Mouse (Mus musculus): ENCODE results near the gene Slc25a28. TPM values are rescaled to one million over a fixed set of nuclear protein-coding genes. Genes with fewer than 3 reads are reported as not detected.

Gene Slc25a28
- polyA plus RNA-seq, 1 experiment, result 55.9 TPM

DNA sequence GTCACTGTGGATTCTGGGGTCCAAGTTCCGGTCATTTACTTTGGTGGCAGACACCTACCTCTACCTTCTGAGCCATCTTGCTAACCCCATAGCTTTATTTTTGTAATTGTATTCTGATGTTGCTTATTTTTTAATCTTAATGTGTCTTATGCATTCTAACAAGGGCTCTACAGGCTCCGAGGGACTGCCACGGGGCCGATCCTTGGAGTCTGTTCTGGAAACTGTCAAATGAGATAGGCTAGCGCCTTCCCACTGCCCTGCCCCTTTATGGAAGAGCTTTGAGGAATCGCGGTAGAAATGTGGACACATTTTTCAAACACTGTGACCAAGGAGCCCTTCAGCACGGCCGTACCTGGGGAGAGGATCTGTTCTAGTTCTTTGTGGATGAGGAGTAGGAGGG, 31.8 kb downstream of the Slc25a28 start:
- no peak for DNase-seq (ENCODE audit: low spot score)

DNA sequence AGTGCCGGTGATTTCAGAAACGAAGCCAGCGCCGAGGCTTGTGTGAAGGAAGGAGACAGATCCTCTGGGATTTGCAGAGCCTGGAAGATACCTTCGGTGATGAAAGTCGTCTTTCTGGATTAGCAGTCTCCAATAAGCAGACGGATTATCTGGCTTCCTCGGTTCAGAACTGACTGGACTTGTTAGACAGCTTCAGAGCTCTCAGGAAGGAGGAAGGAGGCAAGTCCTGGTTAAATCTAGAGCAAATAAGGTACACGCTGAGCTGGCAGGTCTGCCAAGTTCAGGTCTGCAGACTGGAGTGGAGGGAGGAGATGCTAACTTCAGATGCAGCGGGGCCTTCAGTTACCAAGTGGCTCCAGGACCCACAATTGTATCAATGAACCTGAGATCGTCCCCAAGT, 32.8 kb downstream of the Slc25a28 start:
- no peak for DNase-seq (ENCODE audit: low spot score)

DNA sequence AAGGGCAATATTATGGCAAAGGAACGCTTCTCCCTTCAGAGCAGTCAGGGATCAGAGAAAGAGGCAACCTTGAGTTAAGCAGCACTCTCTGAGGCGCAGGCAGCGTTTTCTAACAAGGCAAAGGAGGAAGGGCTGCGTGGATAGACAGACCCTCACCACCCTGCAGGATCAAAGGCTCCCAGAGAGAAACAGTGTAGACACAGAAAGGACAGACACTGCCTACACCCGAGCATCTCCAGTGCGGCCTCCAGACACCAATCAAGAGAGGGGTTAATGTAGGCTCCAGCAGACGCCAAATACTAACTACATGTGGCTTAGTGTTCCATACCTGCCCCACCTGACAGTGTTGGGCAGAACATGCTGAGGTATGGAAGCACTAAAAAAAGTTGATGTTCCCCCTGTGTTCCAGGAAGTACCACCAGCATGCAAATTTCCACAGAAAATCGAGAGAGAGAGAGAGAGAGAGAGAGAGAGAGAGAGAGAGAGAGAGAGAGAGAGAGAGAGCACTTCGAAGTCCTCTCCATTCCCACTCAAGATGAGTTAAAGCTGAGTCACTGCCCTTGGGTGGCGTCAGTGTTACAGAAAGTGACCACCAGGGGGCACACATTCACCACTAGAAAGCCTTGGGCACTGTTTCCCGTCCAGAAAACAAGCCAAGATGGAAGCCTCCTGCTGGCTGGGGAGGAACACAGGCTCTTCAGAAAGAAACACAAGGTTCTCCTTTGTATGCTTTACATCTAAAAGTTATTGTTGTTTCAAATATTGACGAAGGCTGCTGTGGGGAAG, 44.0 kb downstream of the Slc25a28 start:
- DNase-seq (ENCODE audit: low spot score), result peak; percentile 54

DNA sequence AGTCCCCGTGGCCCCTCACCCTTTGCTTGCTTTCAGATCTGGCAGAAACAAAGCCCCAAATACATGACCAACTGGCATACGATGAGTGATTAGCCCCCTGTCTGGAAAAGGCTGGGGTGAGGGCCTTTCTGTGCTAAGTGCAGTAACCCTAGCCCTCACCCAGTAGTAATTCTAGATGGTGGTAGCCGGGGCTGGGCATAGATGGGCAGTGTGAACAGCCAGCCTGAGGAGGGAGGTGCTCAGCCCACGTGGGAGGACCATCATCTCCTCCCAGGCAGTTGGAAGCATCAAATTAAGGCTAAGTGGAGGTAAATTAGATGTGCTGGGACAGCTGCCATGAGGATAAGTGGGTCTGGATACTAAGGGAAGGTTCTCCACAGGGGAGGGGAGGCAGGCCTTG, 45.6 kb downstream of the Slc25a28 start:
- DNase-seq (ENCODE audit: low spot score), result no peak

DNA sequence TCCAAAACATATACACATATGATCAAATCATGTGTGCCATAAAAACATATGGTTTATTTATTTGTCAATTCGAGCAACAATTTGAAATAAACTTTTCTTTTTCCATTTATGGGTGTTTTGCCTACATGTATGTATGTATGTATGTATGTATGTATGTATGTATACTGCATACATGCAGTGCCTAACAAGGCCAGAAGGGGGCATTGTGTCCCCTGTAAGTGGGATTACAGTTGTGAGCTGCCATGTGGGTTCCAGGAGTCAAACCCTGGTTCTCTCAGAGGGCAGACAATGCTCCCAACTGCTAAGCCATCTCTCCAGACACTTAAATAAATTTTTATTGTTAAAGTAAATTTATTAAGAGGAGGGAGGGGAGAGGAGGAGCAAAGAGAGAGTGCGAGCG, 47.3 kb downstream of the Slc25a28 start:
- no peak for DNase-seq (ENCODE audit: low spot score)

DNA sequence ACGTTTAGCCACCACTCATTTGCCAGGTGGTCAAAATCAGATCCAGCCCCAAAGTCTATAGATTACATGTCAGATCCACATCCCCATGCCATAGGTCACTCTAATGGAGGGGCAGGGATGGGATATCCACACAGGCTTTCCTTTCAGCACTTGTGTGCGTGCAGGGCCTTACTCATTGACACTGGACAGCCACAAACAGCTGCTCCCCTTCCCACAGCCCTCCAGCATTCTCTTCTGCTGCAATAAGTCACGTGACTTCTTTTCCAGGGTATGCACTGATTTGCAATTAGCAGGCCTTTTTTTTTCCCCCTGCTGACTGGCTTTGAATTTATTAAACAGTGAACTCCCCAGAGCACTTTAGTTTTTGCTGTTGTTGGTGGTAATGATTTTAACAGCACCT, 48.5 kb downstream of the Slc25a28 start:
- DNase-seq (ENCODE audit: low spot score), result no peak

DNA sequence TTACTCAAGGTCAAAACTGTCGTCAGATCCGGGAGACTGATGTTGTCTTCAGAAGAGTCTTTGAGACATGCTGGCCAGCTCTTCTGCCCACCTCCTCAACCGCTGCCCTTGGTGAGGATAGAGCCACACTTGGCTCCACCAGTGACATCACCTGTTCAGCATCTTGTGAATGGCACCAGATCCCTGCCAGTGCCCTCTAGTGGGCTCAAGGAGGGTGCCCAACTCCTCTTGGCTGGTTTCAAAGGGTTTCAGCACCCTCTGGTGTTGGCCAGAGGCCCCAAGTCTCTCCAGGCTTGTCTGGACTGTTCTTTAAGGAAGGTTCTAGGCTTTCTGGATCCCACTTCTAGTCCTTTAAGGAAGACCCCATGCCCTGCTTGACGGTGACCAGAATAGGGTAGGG, 50.8 kb downstream of the Slc25a28 start:
- DNase-seq (ENCODE audit: low spot score), result no peak

DNA sequence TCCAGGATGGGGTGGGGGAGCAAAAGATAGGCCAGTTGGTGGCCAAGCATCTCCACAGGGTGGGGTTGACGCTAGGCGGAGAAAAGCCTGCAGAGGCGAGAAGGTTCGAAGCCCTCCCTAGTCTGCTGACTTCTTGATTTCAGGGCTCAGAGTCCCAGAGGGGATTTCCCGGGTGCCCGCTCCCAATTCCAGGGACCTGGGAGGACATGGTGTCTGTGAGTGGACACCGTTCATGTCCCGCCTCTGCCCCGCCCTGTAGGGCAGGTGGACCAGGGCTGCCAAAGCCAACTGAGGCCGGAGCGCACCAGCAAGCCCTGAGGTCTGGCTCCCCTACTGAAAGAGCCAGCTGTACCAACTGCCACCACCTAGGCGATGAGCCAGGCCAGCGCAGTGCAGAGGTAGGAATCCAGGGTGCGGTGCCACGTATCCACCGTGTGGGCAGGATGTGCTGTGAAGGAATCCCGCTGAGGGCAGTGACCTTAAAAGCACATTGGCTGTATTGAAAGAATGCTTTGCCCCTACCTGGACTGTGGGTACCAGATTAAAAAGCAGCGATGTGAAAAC, 54.7 kb downstream of the Slc25a28 start:
- DNase-seq (ENCODE audit: low spot score), result no peak

DNA sequence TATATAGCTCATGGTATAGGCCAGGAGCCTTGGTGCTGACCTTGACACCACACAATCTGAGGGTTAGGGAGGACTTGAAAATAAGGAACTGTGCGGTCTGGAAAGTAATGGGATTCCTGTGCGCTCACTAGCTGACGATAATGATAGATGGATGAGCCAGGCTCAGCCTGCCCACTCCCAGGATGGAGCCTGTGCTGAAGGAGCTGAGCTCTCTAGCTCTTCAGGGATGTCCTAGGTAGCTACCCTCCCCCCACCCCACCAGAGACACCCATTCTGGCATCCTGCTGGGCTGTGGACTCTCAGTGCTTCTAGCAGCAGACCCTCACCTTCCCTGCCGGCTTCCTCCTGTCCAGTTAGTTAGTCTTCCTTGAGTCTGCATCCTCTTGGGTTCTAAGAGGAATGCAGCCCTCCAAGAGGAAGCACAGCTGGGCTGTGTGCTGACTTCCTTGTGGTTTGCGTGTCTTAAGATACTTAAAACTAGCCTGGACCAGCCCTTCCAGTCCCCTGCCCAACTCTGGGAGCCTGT, 56.1 kb downstream of the Slc25a28 start:
- DNase-seq (ENCODE audit: low spot score), result no peak

DNA sequence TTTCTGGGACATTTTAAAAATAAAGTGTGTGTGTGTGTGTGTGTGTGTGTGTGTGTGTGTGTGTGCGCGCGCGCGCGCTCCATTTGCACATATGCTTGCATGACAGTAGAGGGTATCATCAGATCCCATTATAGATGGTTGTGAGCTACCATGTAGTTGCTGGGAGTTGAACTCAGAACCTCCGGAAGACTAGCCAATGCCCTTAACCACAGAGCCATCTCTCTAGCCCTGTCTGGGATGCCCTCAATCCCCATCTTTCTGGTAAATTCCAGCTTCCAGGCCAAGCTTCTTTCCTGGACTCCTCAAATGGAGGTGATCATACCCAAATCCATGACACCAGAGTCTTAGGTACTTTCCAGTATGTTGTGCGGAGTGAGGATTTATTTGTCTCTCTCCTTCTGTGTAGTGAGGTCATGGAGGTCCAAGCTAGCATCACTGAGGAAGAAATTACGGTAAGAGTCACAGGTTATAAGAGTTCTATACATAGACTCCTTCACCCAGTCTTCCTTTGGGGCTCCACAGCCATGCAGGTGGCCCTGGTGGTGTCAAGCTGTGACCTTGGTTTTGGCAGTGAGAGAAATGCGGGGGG, 56.8 kb downstream of the Slc25a28 start:
- DNase-seq (ENCODE audit: low spot score), result no peak

DNA sequence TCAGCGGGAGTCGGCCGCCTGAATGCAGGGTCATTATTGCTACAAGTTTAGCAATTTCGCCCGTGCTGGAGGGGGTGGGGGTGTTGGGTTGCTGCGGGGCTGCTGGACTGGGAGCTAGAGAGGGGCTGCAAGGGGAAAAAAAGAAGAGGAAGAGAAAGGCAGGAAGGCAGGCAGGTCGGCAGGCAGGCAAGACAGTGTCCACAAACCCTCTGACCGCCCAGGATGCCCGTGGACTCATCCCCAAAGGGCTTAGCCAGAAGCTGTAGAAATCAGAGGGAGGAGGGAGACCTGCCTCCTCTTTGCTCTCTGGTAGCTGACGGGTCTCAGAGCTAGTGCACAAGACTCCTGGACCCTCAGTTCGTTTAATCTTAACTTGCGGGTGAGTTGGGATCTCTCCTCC, 57.8 kb downstream of the Slc25a28 start:
- no peak for DNase-seq (ENCODE audit: low spot score)

DNA sequence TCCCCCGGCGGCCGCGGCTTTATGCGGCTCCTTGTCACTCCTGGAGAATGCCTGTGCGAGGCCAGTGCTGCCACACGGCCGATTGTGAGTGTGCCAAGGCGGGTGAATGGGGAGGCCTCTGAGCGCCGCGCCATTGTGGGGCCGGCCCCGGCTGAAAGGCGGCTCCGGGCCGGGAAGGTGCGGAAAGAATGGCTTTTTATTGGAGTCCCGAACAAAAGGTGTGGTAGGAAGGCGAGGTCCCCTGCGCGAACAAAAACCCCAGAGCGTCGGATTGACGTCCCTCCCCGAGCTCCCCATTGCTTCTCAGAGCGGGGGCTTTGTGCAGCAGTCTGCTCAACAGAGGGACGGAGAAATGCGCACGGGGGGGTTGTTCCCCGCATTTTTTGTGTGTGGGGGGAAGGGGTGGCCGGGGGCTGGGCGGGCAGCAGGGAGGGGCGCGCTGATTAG, 58.2 kb downstream of the Slc25a28 start:
- DNase-seq (ENCODE audit: low spot score), result no peak

DNA sequence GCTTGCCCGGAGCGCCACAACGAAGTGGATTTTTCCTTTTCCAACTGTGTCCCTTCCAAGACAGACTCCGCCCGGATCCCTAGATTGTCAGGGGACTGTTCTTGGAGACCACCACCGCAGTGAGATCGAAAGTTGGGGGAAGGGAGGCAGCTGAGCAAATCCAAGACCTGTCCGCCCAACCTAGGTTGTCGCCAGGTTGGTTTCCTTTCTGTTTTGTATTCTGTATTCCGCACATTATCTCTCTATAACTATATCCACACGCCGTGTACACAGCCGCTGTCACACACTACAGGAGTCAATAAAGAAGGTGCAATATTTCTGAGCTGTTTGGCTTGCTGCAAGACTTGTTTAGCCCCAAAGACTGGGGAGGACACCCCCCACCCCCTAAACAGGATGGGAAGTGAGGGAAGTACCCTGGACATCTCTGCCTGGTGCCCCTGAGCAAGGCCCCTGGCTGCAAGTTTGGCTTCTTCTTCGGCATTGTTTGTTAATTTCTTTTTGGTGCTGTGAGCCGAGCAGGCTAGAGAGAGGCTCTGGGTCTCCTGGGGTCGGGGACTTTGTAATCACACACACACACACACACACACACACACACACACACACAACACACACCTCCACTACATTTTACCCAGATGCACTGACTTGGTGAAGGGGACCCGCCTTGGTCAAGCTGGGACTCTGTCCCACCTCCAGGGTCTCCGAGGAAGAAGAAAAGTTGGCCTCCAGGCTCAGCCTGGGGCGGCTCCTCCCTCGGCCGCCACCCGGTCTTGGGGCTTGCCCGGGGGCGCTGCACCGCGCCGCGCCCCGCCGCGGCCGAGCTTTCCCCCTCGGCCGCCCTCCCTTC, 58.9 kb downstream of the Slc25a28 start:
- no peak for DNase-seq (ENCODE audit: low spot score)

DNA sequence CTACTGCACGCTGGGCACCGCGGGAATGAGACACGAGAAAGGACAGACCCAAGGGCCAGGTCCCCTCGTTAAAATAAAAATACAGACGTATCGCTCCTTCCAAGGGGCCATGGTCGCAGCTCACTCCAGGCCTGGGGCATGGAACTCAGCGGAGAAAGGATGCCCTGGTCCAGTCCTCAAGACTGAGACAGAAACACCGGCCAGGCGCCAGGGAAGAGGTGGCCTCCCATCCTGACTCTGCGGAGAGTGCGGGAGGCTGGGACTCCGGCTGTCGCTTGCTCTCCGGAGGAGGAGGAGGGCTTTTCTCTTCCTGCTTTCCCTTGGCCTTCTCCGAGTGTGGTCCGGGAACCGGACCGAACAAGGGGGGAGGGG, 59.6 kb downstream of the Slc25a28 start:
- DNase-seq (ENCODE audit: low spot score), result no peak

DNA sequence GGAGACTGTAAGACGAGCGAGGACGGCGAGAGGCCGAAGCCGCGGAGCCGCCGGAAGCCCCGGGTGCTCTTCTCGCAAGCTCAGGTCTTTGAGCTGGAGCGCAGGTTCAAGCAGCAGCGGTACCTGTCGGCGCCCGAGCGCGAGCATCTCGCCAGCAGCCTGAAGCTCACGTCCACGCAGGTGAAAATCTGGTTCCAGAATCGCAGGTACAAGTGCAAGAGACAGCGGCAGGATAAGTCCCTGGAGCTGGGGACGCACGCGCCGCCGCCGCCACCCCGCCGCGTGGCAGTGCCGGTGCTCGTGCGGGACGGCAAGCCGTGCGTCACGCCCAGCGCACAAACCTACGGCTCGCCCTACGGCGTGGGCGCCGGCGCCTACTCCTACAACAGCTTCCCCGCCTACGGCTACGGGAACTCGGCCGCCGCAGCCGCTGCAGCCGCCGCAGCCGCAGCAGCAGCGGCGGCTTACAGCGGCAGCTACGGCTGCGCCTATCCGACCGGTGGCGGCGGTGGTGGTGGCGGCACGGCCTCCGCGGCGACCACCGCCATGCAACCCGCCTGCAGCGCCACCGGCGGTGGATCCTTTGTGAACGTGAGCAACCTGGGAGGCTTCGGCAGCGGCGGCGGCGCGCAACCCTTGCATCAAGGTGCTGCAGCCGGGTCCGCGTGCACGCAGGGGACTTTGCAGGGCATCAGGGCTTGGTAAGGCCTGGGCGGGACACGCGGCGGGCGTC, 60.2 kb downstream of the Slc25a28 start:
- DNase-seq (ENCODE audit: low spot score), result no peak

Other genes with a start within 250 kb of the Slc25a28 start
- 2.6 and 2.8 TPM in 2 replicates for gene Cnnm1, start 234.4 kb downstream of the Slc25a28 start, polyA plus RNA-seq (2012; rRNA removed)
- 50.6 and 52.3 TPM in 2 replicates for gene Got1, start 150.3 kb downstream of the Slc25a28 start, polyA plus RNA-seq (2012; rRNA removed)
- not detected in 2 replicates for gene Nkx2-3, start 62.6 kb downstream of the Slc25a28 start, polyA plus RNA-seq (2012; rRNA removed)
- gene Entpd7, start 14.8 kb upstream of the Slc25a28 start, polyA plus RNA-seq (2012; rRNA removed), result 5.5 and 5.6 TPM in 2 replicates
- gene Cutc, start 78.1 kb upstream of the Slc25a28 start, polyA plus RNA-seq (2012; rRNA removed), result 11.1 and 13.3 TPM in 2 replicates
- gene Cox15, start 78.1 kb upstream of the Slc25a28 start, polyA plus RNA-seq (2012; rRNA removed), result 14.0 and 14.6 TPM in 2 replicates
- 0.28 and 0.50 TPM in 2 replicates for gene Abcc2, start 107.3 kb upstream of the Slc25a28 start, polyA plus RNA-seq (2012; rRNA removed)